Mouse (Mus musculus) hindbrain, embryonic 13.5 days (tissue): Measurements from ENCODE around the gene Wdr45. TPM values are rescaled to one million over a fixed set of nuclear protein-coding genes. Genes with fewer than 3 reads are reported as not detected.

Experiments
- ATAC-seq: fragments of 200-750 bp; cut with Nextera tagmentation; 2 replicates; pipeline ENCODE4 v1.8.0; 2017; ENCODE audit warnings: moderate TSS enrichment; ENCODE audit not compliant: low FRiP score
- H3K27ac ChIP-seq: fragments of 300-500 bp; sonication (generic); 2 replicates; pipeline ENCODE4 v1.5.1; 2015; ENCODE audit warnings: inconsistent platforms, mild to moderate bottlenecking, moderate library complexity
- H3K27me3 ChIP-seq: fragments of 300-500 bp; sonication (generic); 2 replicates; pipeline ENCODE4 v1.6.1; 2015; ENCODE audit warnings: mild to moderate bottlenecking, inconsistent platforms
- H3K36me3 ChIP-seq: fragments of 300-500 bp; sonication (generic); 2 replicates; pipeline ENCODE4 v1.6.1; 2015; ENCODE audit warnings: mild to moderate bottlenecking, inconsistent platforms
- H3K4me1 ChIP-seq: fragments of 300-500 bp; sonication (generic); replicated peaks from 2 replicates; pipeline ENCODE4 v1.6.1; 2015; ENCODE audit warnings: inconsistent platforms
- H3K4me2 ChIP-seq: fragments of 300-500 bp; sonication (generic); 2 replicates; pipeline ENCODE4 v1.6.1; 2015; ENCODE audit warnings: inconsistent platforms, mild to moderate bottlenecking, moderate library complexity
- H3K4me3 ChIP-seq: fragments of 300-500 bp; sonication (generic); 2 replicates; pipeline ENCODE4 v1.5.1; 2015; ENCODE audit warnings: mild to moderate bottlenecking, inconsistent platforms
- H3K9ac ChIP-seq: fragments of 300-500 bp; sonication (generic); 2 replicates; pipeline ENCODE4 v1.6.1; 2015; ENCODE audit warnings: mild to moderate bottlenecking, inconsistent platforms
- H3K9me3 ChIP-seq: fragments of 300-500 bp; sonication (generic); 2 replicates; pipeline ENCODE4 v1.6.1; 2016; ENCODE audit warnings: inconsistent platforms
- WGBS: fragments of 180-500 bp; shearing (Covaris S2); methylation state at CpG from one replicate; pipeline ENCODE4 v1.1.7; 2015; 5-methylcytosine and 5-hydroxymethylcytosine counted together
- polyA plus RNA-seq: library from polyadenylated mRNA; unstranded; fragments of >200 nt; fragmentation: Nextera tagmentation; extraction: Ambion mirVana; gene quantifications from 2 replicates; pipeline ENCODE4 v1.2.1, GENCODE M21; 2015

Gene Wdr45
- polyA plus RNA-seq, 1 experiment from 2014 or later = 32.2 TPM

GRCm38 (mm10) chrX:7775501-7776205 lies 61.5 kb downstream of the Wdr45 start:
- Histone ChIP-seq H3K27me3 (no peaks in the 10 kb centered on the region), H3K9me3 (no peaks in the 10 kb centered on the region), H3K27ac (no peak overlapping the region), H3K36me3 (peaks cover 25% of the 10 kb centered on the region), H3K4me1 (no peaks in the 10 kb centered on the region), H3K4me2 (no peak overlapping the region), H3K9ac (no peak overlapping the region), H3K4me3 (no peak overlapping the region)
- ATAC-seq = no peak
- 73% methylated on average over 9 of the region's 9 CpGs for WGBS

GRCm38 (mm10) chrX:7776329-7777082 lies 62.4 kb downstream of the Wdr45 start:
- 54% methylated on average over 8 of the region's 8 CpGs for WGBS

More at GRCm38 (mm10) chrX:7776329-7777082, 62.4 kb downstream of the Wdr45 start:
- peaks cover 21% of the 10 kb centered on the region for H3K36me3 ChIP-seq
- ATAC-seq = peak; percentile 68
- no peak overlapping the region for H3K4me2 ChIP-seq
- H3K9me3 ChIP-seq = no peaks in the 10 kb centered on the region
- no peaks in the 10 kb centered on the region for H3K27me3 ChIP-seq
- H3K4me1 ChIP-seq = no peaks in the 10 kb centered on the region
- H3K4me3 ChIP-seq = no peak overlapping the region
- no peak overlapping the region for H3K27ac ChIP-seq
- no peak overlapping the region for H3K9ac ChIP-seq

Other genes with a start within 250 kb of the Wdr45 start
- 0.21 TPM in 1 of 2 replicates, not detected in the other for gene Foxp3, start 140.7 kb upstream of the Wdr45 start, polyA plus RNA-seq
- 4.4 and 5.2 TPM in 2 replicates for gene Ppp1r3f, start 140.1 kb upstream of the Wdr45 start, polyA plus RNA-seq
- 29.6 and 32.0 TPM in 2 replicates for gene Ccdc22, start 108.8 kb upstream of the Wdr45 start, polyA plus RNA-seq
- gene Cacna1f, start 107.2 kb upstream of the Wdr45 start, polyA plus RNA-seq = 0.13 TPM in 1 of 2 replicates, not detected in the other
- 108 and 115 TPM in 2 replicates for gene Syp, start 75.9 kb upstream of the Wdr45 start, polyA plus RNA-seq
- gene Prickle3, start 57.1 kb upstream of the Wdr45 start, polyA plus RNA-seq = 1.4 and 1.8 TPM in 2 replicates
- gene Plp2, start 42.9 kb upstream of the Wdr45 start, polyA plus RNA-seq = 23.8 and 25.1 TPM in 2 replicates
- 0.09 TPM in 1 of 2 replicates, not detected in the other for gene Magix, start 33.1 kb upstream of the Wdr45 start, polyA plus RNA-seq
- 43.0 and 46.3 TPM in 2 replicates for gene Gpkow, start 17.2 kb upstream of the Wdr45 start, polyA plus RNA-seq
- 0.60 TPM in 1 of 2 replicates, not detected in the other for gene Gm45208, start 7.9 kb downstream of the Wdr45 start, polyA plus RNA-seq
- 113 TPM in 2 replicates for gene Praf2, start 14.1 kb downstream of the Wdr45 start, polyA plus RNA-seq
- 53.9 and 55.5 TPM in 2 replicates for gene Ccdc120, start 36.6 kb downstream of the Wdr45 start, polyA plus RNA-seq
- 24.8 and 25.5 TPM in 2 replicates for gene Tfe3, start 48.2 kb downstream of the Wdr45 start, polyA plus RNA-seq
- gene Gripap1, start 75.4 kb downstream of the Wdr45 start, polyA plus RNA-seq = 73.9 and 77.7 TPM in 2 replicates
- 2.5 and 3.0 TPM in 2 replicates for gene Kcnd1, start 108.0 kb downstream of the Wdr45 start, polyA plus RNA-seq
- 44.2 and 48.3 TPM in 2 replicates for gene Otud5, start 127.0 kb downstream of the Wdr45 start, polyA plus RNA-seq
- gene Pim2, start 163.9 kb downstream of the Wdr45 start, polyA plus RNA-seq = 16.0 and 18.7 TPM in 2 replicates
- gene Slc35a2, start 169.7 kb downstream of the Wdr45 start, polyA plus RNA-seq = 40.9 and 42.3 TPM in 2 replicates
- 214 and 222 TPM in 2 replicates for gene Pqbp1, start 184.9 kb downstream of the Wdr45 start, polyA plus RNA-seq
- gene Timm17b, start 185.0 kb downstream of the Wdr45 start, polyA plus RNA-seq = 159 and 162 TPM in 2 replicates
- not detected in 2 replicates for gene Gm10491, start 193.5 kb downstream of the Wdr45 start, polyA plus RNA-seq
- not detected in 2 replicates for gene Gm10490, start 195.2 kb downstream of the Wdr45 start, polyA plus RNA-seq
- 223 and 225 TPM in 2 replicates for gene Pcsk1n, start 205.5 kb downstream of the Wdr45 start, polyA plus RNA-seq
- 0.16 TPM in 1 of 2 replicates, not detected in the other for gene Eras, start 214.3 kb downstream of the Wdr45 start, polyA plus RNA-seq
- gene Hdac6, start 233.6 kb downstream of the Wdr45 start, polyA plus RNA-seq = 65.1 and 66.1 TPM in 2 replicates